Mouse (Mus musculus) frontal cortex, postnatal 10 days (tissue): ENCODE measurements around the gene Ethe1.

Experiments
- DNase-seq, 2 experiments: peaks; one replicate each; pipeline ENCODE4 v3.0.0; 2022; ENCODE audit warnings: low spot score in 2 of 2, mixed read lengths in 1 of 2

Ethe1 gene

GRCm38 (mm10) chr7:24574224-24574796, 13.0 kb upstream of the Ethe1 start:
- DNase-seq = no peak

GRCm38 (mm10) chr7:24577811-24578210, 9.5 kb upstream of the Ethe1 start:
- no peak for DNase-seq

GRCm38 (mm10) chr7:24584876-24585275, 2.5 kb upstream of the Ethe1 start:
- no peak for DNase-seq

- no peak for DNase-seq
Measured at GRCm38 (mm10) chr7:24585995-24586394, 1.3 kb upstream of the Ethe1 start.

DNA sequence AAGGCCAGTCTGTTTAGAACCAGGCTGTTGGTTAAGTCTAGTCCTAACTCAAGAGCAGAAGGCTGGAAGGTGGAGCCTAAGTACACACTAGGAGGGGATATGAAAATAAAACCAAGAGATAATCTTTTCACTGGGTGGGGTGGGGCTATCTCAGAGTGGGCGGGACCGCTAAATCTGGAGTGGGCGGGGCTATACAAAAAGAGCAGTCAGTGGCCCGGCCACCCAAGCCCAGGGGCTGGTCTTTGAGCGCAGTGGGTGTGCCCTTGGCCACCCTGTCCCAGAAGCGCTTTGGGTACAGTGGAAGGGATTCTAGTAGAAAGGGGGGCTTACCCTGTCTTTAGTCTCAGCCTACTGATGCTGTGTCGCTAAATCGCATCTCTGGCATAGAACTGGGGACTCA, 515 bp upstream of the Ethe1 start:
- DNase-seq = no peak

DNA sequence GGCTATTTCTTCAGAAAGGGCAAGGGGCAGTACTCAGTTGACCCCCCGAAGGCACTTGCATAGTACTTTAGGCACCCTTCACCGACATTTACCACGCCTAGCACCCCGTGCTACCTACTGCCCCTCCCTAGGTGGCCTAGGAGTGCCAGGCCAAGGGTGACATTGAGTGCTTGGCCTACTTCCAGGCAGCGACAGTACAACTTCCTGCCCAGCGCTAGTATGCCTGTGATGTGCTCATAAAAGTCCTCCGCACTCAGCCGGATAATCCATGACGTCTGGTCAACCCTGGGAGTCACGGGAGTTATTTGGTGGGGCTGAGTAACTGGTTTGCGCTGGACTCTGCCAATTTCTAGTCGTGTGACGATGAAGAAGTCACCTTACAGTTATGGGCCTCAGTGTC, 993 bp downstream of the Ethe1 start:
- DNase-seq = no peak

- DNase-seq = no peak
Measured at GRCm38 (mm10) chr7:24591735-24592134, 4.4 kb downstream of the Ethe1 start.

- no peak for DNase-seq
Measured at GRCm38 (mm10) chr7:24592163-24592562, 4.8 kb downstream of the Ethe1 start.

GRCm38 (mm10) chr7:24592781-24593180, 5.4 kb downstream of the Ethe1 start:
- no peak for DNase-seq

DNA sequence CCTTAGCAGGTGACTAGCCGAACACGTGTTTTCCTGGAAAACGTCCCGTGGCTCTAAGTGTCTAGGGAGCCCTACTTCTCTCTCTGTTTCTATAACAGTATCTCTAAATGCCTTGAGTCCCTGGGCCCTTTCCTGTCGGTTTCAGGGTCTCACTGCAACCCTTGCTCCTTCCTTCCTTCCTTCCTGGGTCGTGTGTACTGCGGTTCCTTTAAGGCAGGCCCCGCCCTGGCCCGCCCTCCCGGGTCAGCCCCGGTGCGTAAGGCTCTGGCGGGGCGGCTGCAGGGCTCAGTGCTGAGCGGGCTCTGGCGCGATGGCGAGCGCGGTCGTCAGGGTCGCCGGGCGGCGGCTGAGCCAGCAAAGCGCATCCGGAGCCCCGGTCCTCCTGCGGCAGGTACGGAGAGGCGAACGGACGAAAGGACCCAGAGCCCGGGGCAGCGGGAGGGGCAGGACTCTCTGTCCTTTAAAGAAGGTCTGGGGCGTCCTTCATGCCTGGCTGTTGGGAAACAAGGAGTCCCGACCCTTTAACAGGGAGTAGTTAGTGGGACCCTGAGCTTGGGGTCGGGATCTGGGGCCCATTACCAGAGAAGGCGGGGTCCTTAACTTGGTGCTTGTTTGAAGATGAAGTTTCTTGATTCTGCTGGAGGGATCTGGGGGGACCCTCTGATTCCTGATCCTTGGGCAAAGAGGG, 6.4 kb downstream of the Ethe1 start:
- DNase-seq = peak in 1 of 2 experiments; percentile 62

DNA sequence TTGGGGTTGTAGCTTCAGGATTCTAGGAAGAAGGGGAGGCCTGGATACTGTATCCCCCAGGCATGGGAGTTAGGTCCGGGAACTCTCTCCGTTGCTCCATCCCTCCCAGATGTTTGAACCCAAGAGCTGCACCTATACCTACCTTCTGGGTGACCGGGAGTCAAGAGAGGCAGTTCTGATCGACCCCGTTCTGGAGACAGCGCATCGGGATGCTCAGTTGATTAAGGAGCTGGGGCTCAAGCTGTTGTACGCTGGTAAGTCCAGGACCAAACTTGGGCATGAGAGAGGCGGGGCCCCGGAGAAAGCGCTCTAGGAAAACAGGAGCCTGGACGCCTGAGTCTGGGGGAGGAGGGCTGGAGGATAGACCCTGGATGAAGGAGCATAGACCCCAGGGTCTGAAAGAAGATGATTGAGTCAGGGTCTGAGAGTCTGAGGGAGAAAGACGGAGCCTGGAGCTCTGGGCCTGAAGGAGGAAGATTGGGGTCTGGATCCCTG, 7.0 kb downstream of the Ethe1 start:
- no peak for DNase-seq

- no peak for DNase-seq
Measured at GRCm38 (mm10) chr7:24595464-24595863, 8.1 kb downstream of the Ethe1 start.

- DNase-seq = no peak
Measured at GRCm38 (mm10) chr7:24598121-24598520, 10.8 kb downstream of the Ethe1 start.

- DNase-seq = no peak
Measured at GRCm38 (mm10) chr7:24599211-24600067, 12.1 kb downstream of the Ethe1 start.

GRCm38 (mm10) chr7:24600941-24601597, 13.7 kb downstream of the Ethe1 start:
- peak; percentile 85 to 94 for DNase-seq

DNA sequence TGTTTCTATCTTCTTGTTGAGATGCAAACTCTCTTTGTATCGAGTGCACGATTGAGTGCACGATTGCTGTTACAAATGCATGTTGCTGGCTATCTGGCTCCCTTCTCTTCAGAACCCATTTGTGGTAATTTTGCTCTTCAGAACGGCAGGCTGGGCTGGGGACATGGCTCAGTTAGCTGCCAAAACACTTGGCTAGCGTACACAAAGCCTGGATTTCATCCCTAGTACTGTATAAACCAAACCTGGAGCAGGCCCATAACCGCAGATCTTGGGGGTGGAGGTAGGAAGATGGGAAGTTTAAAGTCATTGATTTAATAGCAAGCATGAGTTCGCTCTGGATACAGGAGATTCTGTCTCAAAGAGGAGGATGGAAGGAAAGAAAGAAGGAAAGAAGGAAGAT, 18.2 kb downstream of the Ethe1 start:
- no peak for DNase-seq

GRCm38 (mm10) chr7:24606046-24606445, 18.7 kb downstream of the Ethe1 start:
- no peak for DNase-seq

- DNase-seq = no peak
Measured at GRCm38 (mm10) chr7:24608017-24608416, 20.7 kb downstream of the Ethe1 start.

GRCm38 (mm10) chr7:24608561-24608960, 21.2 kb downstream of the Ethe1 start:
- DNase-seq = no peak

GRCm38 (mm10) chr7:24610144-24610878, 23.0 kb downstream of the Ethe1 start, which contains the start of gene Phldb3:
TSS of gene Phldb3 (plus strand) at chr7:24610763.
- DNase-seq = no peak

GRCm38 (mm10) chr7:24610879-24611494, 23.6 kb downstream of the Ethe1 start:
- DNase-seq = peak in 1 of 2 experiments; percentile 63
